Mouse (Mus musculus): ENCODE results near the gene Ctla4. TPM values are rescaled to one million over a fixed set of nuclear protein-coding genes. Genes with fewer than 3 reads are reported as not detected.

Ctla4 gene
- polyA plus RNA-seq, 1 experiment from 2014 or later, result not detected

GRCm38 (mm10) chr1:60907466-60907865 lies 20.7 kb downstream of the Ctla4 start:
- ATAC-seq, result no peak
- Histone ChIP-seq H3K4me2 (replicated peaks) (no peak overlapping the region), H3K36me3 (no peaks in the 10 kb centered on the region), H3K27ac (no peak overlapping the region), H3K9ac (no peak overlapping the region), H3K9me3 (no peaks in the 10 kb centered on the region), H3K4me1 (replicated peaks) (no peaks in the 10 kb centered on the region), H3K4me3 (replicated peaks) (no peak overlapping the region), H3K27me3 (replicated peaks) (no peaks in the 10 kb centered on the region)
- 87% methylated on average over 3 of the region's 3 CpGs for WGBS

DNA sequence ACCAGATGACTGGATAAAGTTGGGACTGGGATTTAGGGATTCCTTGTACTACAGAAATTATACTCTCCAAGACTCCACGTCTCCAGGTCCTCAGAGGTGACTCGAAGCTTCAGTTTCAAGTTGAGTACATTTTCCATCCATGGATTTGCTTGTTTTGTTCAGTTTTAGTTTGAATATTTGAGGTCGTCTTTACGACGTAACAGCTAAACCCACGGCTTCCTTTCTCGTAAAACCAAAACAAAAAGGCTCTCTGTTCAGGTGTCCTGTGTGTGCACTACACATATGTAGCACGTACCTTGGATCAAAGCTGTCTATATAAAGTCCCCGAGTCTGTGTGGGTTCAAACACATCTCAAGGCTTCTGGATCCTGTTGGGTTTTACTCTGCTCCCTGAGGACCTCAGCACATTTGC lies 22.0 kb downstream of the Ctla4 start:
- no peak overlapping the region for H3K4me2 ChIP-seq (replicated peaks)
- H3K9me3 ChIP-seq, result no peaks in the 10 kb centered on the region
- H3K4me1 ChIP-seq (replicated peaks), result no peaks in the 10 kb centered on the region
- WGBS, result 87% methylated on average over 9 of the region's 9 CpGs
- H3K36me3 ChIP-seq, result no peaks in the 10 kb centered on the region
- no peaks in the 10 kb centered on the region for H3K27me3 ChIP-seq (replicated peaks)
- no peak overlapping the region for H3K4me3 ChIP-seq (replicated peaks)
- ATAC-seq, result no peak
- no peak overlapping the region for H3K27ac ChIP-seq
- no peak overlapping the region for H3K9ac ChIP-seq

DNA sequence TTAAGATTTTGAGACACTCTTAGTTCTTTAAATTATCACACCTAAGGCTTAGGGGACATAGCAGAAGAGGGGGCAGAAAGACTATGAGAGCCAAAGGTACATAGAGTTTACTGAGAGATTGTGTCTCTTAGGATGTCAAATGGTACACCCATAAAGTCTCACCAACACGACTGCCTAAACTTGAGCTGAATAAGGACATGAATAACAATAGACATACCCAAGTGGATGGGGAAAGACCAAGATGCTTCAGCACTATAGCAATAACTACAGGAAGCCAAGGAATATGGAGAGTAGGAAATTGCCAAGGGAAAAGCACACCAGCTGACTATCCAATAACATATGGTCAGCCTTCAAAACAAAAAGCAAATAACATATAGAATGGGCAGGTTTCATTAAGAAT lies 22.9 kb downstream of the Ctla4 start:
- no peak overlapping the region for H3K4me3 ChIP-seq (replicated peaks)
- ATAC-seq, result no peak
- H3K27ac ChIP-seq, result no peak overlapping the region
- H3K27me3 ChIP-seq (replicated peaks), result no peaks in the 10 kb centered on the region
- H3K36me3 ChIP-seq, result no peaks in the 10 kb centered on the region
- no peaks in the 10 kb centered on the region for H3K9me3 ChIP-seq
- no peak overlapping the region for H3K9ac ChIP-seq
- WGBS, result 77% methylated on average over 1 of the region's 1 CpGs
- no peak overlapping the region for H3K4me2 ChIP-seq (replicated peaks)
- H3K4me1 ChIP-seq (replicated peaks), result no peaks in the 10 kb centered on the region

GRCm38 (mm10) chr1:60910796-60911195 lies 24.0 kb downstream of the Ctla4 start:
- no peak for ATAC-seq
- Histone ChIP-seq H3K9ac (no peak overlapping the region), H3K9me3 (no peaks in the 10 kb centered on the region), H3K4me2 (replicated peaks) (no peak overlapping the region), H3K4me1 (replicated peaks) (no peaks in the 10 kb centered on the region), H3K27ac (no peak overlapping the region), H3K4me3 (replicated peaks) (no peak overlapping the region), H3K27me3 (replicated peaks) (no peaks in the 10 kb centered on the region), H3K36me3 (no peaks in the 10 kb centered on the region)
- 65% methylated on average over 1 of the region's 1 CpGs for WGBS

DNA sequence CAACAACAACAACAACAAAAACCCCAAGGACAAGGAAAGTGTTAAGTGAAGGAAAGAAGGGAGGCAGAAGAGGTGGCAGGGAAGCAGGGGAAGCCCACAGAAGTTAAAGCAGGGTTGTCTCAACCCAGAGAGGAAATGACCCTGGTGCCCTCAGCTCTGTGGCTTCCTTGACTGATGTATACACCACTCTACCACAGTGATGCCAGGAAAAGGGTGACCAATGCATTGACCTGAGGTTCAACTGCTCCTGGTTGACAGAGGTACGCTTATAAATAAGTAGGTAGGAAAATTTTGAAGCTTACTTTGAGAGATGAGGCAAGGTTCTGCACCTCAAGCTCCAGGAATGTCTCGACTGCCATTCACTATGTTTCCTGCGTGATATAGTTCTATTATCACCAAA lies 24.8 kb downstream of the Ctla4 start:
- Histone ChIP-seq H3K4me3 (replicated peaks) (no peak overlapping the region), H3K27ac (no peak overlapping the region), H3K27me3 (replicated peaks) (no peaks in the 10 kb centered on the region), H3K9me3 (no peaks in the 10 kb centered on the region), H3K4me2 (replicated peaks) (no peak overlapping the region), H3K4me1 (replicated peaks) (no peaks in the 10 kb centered on the region), H3K9ac (no peak overlapping the region), H3K36me3 (no peaks in the 10 kb centered on the region)
- ATAC-seq, result no peak
- 84% methylated on average over 3 of the region's 3 CpGs for WGBS

DNA sequence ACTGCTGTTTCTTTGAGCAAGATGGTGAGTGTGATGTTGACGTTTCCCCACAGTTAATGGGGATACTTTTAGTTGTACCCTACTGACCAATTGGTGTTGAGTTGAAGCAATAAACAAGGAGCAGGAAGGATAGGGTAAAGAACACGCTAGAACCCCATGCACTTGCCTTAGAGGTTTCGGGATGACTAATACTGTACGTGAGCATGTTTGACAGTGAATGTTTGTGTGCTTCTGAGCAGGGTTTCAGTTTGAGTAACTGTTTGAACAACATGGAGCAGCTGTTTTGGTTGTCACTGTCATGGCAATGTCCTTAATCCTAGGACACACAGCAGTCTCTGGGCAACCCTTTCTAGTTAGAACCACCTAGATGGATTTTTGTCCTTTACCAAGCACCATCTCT lies 26.5 kb downstream of the Ctla4 start:
- no peak overlapping the region for H3K4me2 ChIP-seq (replicated peaks)
- H3K9ac ChIP-seq, result no peak overlapping the region
- H3K4me1 ChIP-seq (replicated peaks), result no peaks in the 10 kb centered on the region
- no peak overlapping the region for H3K27ac ChIP-seq
- no peaks in the 10 kb centered on the region for H3K36me3 ChIP-seq
- H3K9me3 ChIP-seq, result no peaks in the 10 kb centered on the region
- 85% methylated on average over 4 of the region's 4 CpGs for whole genome bisulfite sequencing
- no peak overlapping the region for H3K4me3 ChIP-seq (replicated peaks)
- no peak for ATAC-seq
- H3K27me3 ChIP-seq (replicated peaks), result no peaks in the 10 kb centered on the region

GRCm38 (mm10) chr1:60916281-60916781 lies 29.5 kb downstream of the Ctla4 start:
- Histone ChIP-seq H3K9ac (no peak overlapping the region), H3K36me3 (no peaks in the 10 kb centered on the region), H3K4me3 (replicated peaks) (no peak overlapping the region), H3K9me3 (no peaks in the 10 kb centered on the region), H3K4me1 (replicated peaks) (no peaks in the 10 kb centered on the region), H3K27ac (no peak overlapping the region), H3K27me3 (replicated peaks) (no peaks in the 10 kb centered on the region), H3K4me2 (replicated peaks) (no peak overlapping the region)
- 49% methylated on average over 10 of the region's 10 CpGs for WGBS
- no peak for ATAC-seq

- Histone ChIP-seq H3K36me3 (no peaks in the 10 kb centered on the region), H3K9ac (no peak overlapping the region), H3K4me2 (replicated peaks) (no peak overlapping the region), H3K27me3 (replicated peaks) (no peaks in the 10 kb centered on the region), H3K4me1 (replicated peaks) (no peaks in the 10 kb centered on the region), H3K4me3 (replicated peaks) (no peak overlapping the region), H3K27ac (no peak overlapping the region), H3K9me3 (no peaks in the 10 kb centered on the region)
- WGBS, result 72% methylated on average over 24 of the region's 24 CpGs
- ATAC-seq, result peak; percentile 71
These were observed 33.9 kb downstream of the Ctla4 start for GRCm38 (mm10) chr1:60920493-60921355.

DNA sequence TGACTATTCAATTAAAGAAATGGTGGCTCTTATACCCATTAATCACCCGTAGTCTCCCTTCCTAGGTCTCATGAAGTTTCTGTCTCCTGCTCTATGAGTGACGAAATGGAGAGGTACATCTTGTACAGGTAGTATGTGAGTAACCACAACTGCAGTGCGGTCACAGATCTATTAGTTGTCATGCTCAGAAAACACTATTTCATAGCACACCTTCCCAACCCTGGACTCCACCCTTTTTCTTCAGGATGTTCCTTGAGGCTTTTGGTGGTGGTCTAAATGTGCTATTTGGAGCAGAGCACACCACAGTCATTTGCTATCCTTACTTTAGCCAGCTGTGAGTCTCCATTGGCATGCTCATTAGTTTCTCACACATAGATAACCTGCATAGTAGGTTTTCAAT lies 42.2 kb downstream of the Ctla4 start:
- ATAC-seq, result no peak
- Histone ChIP-seq H3K27me3 (replicated peaks) (no peaks in the 10 kb centered on the region), H3K27ac (no peak overlapping the region), H3K4me1 (replicated peaks) (no peaks in the 10 kb centered on the region), H3K9ac (no peak overlapping the region), H3K9me3 (no peaks in the 10 kb centered on the region), H3K36me3 (no peaks in the 10 kb centered on the region), H3K4me3 (replicated peaks) (no peak overlapping the region), H3K4me2 (replicated peaks) (no peak overlapping the region)
- WGBS, result 91% methylated on average over 3 of the region's 3 CpGs

DNA sequence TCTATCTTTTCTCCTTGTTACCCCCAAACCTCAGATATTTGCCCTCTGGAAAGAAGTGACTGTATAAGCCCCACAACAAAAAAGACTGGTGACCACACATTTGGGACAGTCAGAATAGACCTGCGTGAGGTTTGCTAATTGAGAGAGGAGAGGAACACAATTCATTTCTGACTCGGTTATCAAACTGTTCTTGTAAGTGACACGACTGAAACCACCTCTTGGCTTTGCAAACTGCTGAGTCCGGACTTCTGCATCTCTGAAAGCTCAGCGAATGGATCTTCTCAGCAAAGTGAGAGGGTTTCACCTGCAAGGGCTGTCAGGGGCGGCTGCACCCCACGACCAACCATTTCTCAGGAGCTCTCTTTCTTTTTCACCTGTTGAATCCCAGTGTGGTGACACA lies 43.6 kb downstream of the Ctla4 start:
- ATAC-seq, result no peak
- H3K4me2 ChIP-seq (replicated peaks), result no peak overlapping the region
- no peaks in the 10 kb centered on the region for H3K4me1 ChIP-seq (replicated peaks)
- 82% methylated on average over 7 of the region's 7 CpGs for WGBS
- no peak overlapping the region for H3K27ac ChIP-seq
- H3K27me3 ChIP-seq (replicated peaks), result no peaks in the 10 kb centered on the region
- no peaks in the 10 kb centered on the region for H3K36me3 ChIP-seq
- no peak overlapping the region for H3K9ac ChIP-seq
- no peak overlapping the region for H3K4me3 ChIP-seq (replicated peaks)
- no peaks in the 10 kb centered on the region for H3K9me3 ChIP-seq

DNA sequence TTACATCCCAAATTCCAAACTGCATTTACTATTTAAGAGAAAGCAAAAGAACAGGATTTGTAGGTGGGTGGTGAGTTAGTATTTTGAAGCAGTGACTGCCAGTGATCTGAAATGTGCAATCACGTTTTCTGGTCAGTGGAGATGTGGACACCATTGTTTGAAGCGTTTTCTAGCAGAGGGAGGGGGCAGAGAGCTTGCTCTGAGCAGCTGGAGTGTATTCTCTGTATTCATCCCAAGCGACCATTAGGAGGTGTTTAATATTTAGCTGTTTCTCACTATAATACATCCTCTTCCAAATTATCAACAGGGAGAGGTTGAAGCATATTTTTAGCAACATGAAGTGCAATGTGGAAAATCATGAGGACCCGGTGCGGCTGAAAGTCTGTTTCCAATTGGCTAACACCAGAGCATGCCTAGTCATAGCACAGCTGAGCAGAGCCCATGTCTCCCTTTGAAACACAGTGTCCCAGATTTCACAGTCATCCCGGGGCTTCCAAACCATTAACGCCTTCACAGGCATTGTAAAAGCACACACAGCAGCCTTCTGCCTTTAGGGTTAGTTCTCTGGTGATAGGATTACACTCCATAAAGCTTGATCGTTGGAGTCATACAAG lies 49.3 kb downstream of the Ctla4 start:
- 58% methylated on average over 8 of the region's 8 CpGs for WGBS
- Histone ChIP-seq H3K4me1 (replicated peaks) (no peaks in the 10 kb centered on the region), H3K27me3 (replicated peaks) (no peaks in the 10 kb centered on the region), H3K9ac (no peak overlapping the region), H3K4me3 (replicated peaks) (no peak overlapping the region), H3K9me3 (no peaks in the 10 kb centered on the region), H3K4me2 (replicated peaks) (no peak overlapping the region), H3K36me3 (no peaks in the 10 kb centered on the region), H3K27ac (no peak overlapping the region)
- no peak for ATAC-seq

DNA sequence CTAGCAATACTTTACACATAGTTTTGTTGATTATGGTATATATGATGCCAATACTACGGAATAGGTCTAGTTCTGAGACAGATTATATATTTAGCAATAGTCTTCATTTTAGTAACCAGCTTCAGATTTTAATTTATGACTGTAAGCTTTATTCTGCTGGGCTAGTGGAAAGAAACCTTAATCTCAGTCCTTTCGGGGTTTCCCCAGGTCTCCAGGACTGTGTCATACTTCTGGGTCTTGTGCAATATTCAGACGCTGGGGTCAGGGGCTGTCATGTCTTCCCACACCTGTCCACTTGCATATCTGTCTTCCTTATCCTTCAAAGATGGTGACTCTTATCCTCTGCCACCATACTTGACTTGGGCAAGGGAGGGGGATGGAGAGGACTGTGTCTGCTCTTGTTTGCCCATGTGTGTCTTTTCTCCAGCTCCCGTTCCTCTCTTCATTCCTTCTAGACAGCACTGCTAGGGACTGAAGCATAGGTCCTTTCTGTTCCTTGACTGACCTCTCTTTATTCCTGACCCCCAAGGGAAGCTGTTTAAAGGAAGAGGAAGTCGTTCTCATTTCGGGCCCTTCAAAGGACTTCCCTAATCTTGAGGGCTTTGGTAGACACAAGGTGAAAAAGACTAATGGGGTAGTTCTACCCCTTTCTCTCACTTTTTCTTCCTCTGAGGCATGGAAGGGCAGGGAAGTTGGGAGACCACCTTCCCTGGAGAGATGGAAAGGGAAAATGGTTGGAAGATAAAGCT lies 50.3 kb downstream of the Ctla4 start:
- Histone ChIP-seq H3K27me3 (replicated peaks) (no peaks in the 10 kb centered on the region), H3K4me2 (replicated peaks) (no peak overlapping the region), H3K9me3 (no peaks in the 10 kb centered on the region), H3K4me3 (replicated peaks) (no peak overlapping the region), H3K4me1 (replicated peaks) (no peaks in the 10 kb centered on the region), H3K36me3 (no peaks in the 10 kb centered on the region), H3K9ac (no peak overlapping the region), H3K27ac (no peak overlapping the region)
- WGBS, result 75% methylated on average over 6 of the region's 6 CpGs
- ATAC-seq, result no peak
